Mouse (Mus musculus): ENCODE measurements around the gene Emb.

DNA sequence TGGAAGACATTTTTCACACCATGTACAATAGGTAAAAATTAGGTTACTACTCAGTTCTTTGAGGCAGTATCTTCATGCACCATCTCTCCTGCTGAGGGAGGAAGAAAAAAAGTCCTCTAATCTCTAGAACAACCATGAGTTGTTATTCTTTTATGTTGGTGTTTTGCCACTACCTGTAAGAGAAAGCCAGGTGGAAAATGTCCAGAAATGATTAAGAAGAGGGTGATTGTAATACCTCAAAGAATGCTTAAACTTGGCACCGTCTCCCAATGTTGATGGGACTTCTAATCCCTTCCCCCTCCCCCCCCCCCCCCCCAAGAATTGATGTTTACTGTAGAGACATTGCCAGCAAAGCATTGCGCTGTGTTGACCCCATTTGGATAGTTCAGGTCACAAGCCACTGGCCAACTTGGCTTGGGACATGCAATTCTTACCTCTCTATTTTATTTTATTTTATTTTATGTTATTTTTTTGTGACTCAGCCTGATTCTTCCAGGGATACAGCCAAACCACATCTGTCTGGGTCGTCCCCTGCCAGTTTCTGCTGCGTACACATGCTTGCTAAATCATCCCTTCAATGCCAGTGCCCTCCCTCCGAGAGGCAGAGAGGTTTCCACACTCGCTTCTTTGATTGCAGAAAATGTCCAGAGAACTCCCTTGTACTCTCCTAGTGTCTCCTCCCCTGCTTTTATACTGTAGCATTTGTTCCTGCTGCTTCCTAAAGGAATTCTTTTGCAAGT is 22.2 kb downstream of the Emb start:
- no peak for TF ChIP-seq CTCF (IDR thresholded peaks at IDR 0.05; ENCODE audit: borderline replicate concordance, extremely low read depth, insufficient read depth, insufficient read length)
- no peak for TF ChIP-seq POLR2A (IDR thresholded peaks at IDR 0.05; ENCODE audit: borderline replicate concordance, extremely low read depth, insufficient read depth, insufficient read length, poor library complexity, severe bottlenecking)
